Mouse (Mus musculus) Patski (cell line): ENCODE measurements at regions not wholly inside any gene's neighbourhood (a gene's known extent, or its start where the extent isn't known, plus 50 kb on each side); places are given as distances from the start of the nearest gene placed in this dataset.

Source experiments
- ATAC-seq: fragments of 100-300 bp; one replicate; pipeline ENCODE4 v1.8.0; 2021
- CTCF ChIA-PET: fragments of 350-600 bp; sonication (Branson Sonifier 250); formaldehyde crosslinking; loops from one replicate; lab custom pipeline; 2022; ENCODE audit warnings: inconsistent platforms; lab: Charles Lee
- POLR2A ChIA-PET: fragments of 350-600 bp; sonication (Branson Sonifier 250); formaldehyde crosslinking; loops from one replicate; lab custom pipeline; 2022; ENCODE audit warnings: antibody characterized with exemption, inconsistent platforms; lab: Charles Lee
- DNase-seq: peaks from one replicate; pipeline ENCODE4 v3.0.0-alpha.2; 2011; ENCODE audit warnings: low read depth, low spot score
- H3K27me3 ChIP-seq: fragments of 371-371 bp; one replicate; pipeline ENCODE4 v1.5.1; 2021
- CTCF ChIP-seq: fragments of 100-300 bp; IDR thresholded peaks from one replicate; pipeline ENCODE4 v1.5.1; 2021
- in situ Hi-C: fragments of 300-500 bp; cut with MboI; formaldehyde crosslinking; loops from 3 replicates; pipeline ENCODE4 v1.11.1; 2018; ENCODE audit warnings: low pct_unique_long_range_greater_than_20kb, mixed read lengths

- TF ChIP-seq CTCF = no peak
- no peaks in the 10 kb centered on the region for H3K27me3 ChIP-seq
- ChIA-PET CTCF (no interaction called here), POLR2A (no interaction called here)
- ATAC-seq (no peak), DNase-seq (no peak)
- in situ Hi-C loops = no loop called here
Measured at GRCm38 (mm10) chr6:147686927-147687326, 211.3 kb downstream of the Ccdc91 start.

GRCm38 (mm10) chr6:147698255-147698654 lies 222.6 kb downstream of the Ccdc91 start:
- no peak for ATAC-seq
- no peak for TF ChIP-seq CTCF
- H3K27me3 ChIP-seq = no peaks in the 10 kb centered on the region
- in situ Hi-C loops = no loop called here
- no peak for DNase-seq
- ChIA-PET CTCF (no interaction called here), POLR2A (no interaction called here)

DNA sequence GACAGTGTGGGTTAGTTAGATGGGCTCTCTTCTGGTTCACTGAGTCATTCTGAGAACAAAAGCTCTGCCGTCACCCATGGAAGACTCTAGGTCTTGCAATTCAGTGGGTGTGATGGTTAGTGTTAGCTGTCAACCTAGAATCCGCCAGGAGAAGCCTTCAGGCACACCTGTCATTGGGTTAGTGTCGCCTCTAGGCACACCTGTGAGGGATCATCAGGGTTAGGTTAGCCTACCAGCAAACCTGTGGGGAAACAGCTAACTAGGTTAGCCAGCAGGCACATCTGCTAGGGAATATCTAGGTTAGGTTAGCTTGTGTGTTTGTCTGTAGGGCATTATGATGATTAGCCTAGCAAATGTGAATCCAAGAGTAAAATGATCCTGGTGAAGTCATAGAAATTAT lies 223.8 kb downstream of the Ccdc91 start:
- DNase-seq (no peak), ATAC-seq (no peak)
- CTCF ChIA-PET = no interaction called here
- no peak for TF ChIP-seq CTCF
- in situ Hi-C loops = no loop called here
- no peaks in the 10 kb centered on the region for H3K27me3 ChIP-seq
- POLR2A ChIA-PET = no interaction called here

GRCm38 (mm10) chr6:147700629-147701028 lies 225.0 kb downstream of the Ccdc91 start:
- TF ChIP-seq CTCF = no peak
- H3K27me3 ChIP-seq = no peaks in the 10 kb centered on the region
- ChIA-PET POLR2A (no interaction called here), CTCF (no interaction called here)
- in situ Hi-C loops = no loop called here
- no peak for DNase-seq
- no peak for ATAC-seq

DNA sequence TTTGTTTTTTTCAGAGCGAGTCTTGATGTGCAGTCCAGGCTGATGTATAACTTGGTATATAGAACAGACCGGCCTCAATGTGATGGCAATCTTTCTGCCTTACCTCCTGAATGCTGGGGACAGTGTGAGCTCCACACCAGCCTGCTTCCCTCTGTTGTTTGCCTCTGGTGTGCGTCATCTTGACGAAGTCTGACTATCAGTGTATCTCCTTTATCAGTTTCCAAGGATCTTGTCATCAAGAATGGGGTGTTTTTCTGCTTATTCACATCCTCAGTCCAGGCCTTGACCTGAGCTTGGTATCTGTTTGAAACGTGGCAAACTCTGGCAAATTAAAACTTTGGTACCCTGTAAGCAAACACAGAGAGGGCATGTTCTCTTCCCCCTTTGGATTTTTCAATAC lies 226.3 kb downstream of the Ccdc91 start:
- DNase-seq (no peak), ATAC-seq (no peak)
- ChIA-PET CTCF (no interaction called here), POLR2A (no interaction called here)
- in situ Hi-C loops = no loop called here
- TF ChIP-seq CTCF = no peak
- H3K27me3 ChIP-seq = no peaks in the 10 kb centered on the region

GRCm38 (mm10) chr6:147704297-147704696 lies 228.7 kb downstream of the Ccdc91 start:
- ATAC-seq (no peak), DNase-seq (no peak)
- CTCF ChIA-PET = no interaction called here
- H3K27me3 ChIP-seq = no peaks in the 10 kb centered on the region
- POLR2A ChIA-PET = no interaction called here
- in situ Hi-C loops = no loop called here
- TF ChIP-seq CTCF = no peak

DNA sequence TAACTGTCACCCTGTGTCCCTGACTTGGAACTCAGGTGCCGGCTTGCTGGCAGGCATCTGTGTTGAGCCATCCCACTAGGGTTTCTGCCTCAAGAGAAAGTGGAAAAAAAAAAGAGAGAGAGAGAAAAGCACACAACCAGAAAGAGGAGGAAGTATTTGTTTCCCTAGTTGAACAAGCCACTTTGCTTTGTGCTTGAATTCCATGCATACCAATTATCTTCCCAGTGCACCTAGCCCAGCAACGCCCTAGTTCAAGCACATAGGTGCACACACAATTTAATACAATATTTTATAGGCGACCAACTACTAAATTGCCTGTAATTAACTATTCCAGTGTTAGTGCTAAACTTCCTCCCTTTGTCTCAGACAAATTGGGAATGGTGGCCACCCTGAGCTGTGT lies 230.3 kb downstream of the Ccdc91 start:
- H3K27me3 ChIP-seq = no peaks in the 10 kb centered on the region
- ATAC-seq = no peak
- CTCF ChIA-PET = no interaction called here
- no peak for TF ChIP-seq CTCF
- POLR2A ChIA-PET = no interaction called here
- no peak for DNase-seq
- in situ Hi-C loops = no loop called here

- DNase-seq = no peak
- ChIA-PET POLR2A (no interaction called here), CTCF (no interaction called here)
- in situ Hi-C loops = no loop called here
- no peak for ATAC-seq
- TF ChIP-seq CTCF = no peak
- H3K27me3 ChIP-seq = no peaks in the 10 kb centered on the region
Measured at GRCm38 (mm10) chr6:147706741-147707140, 231.1 kb downstream of the Ccdc91 start.

DNA sequence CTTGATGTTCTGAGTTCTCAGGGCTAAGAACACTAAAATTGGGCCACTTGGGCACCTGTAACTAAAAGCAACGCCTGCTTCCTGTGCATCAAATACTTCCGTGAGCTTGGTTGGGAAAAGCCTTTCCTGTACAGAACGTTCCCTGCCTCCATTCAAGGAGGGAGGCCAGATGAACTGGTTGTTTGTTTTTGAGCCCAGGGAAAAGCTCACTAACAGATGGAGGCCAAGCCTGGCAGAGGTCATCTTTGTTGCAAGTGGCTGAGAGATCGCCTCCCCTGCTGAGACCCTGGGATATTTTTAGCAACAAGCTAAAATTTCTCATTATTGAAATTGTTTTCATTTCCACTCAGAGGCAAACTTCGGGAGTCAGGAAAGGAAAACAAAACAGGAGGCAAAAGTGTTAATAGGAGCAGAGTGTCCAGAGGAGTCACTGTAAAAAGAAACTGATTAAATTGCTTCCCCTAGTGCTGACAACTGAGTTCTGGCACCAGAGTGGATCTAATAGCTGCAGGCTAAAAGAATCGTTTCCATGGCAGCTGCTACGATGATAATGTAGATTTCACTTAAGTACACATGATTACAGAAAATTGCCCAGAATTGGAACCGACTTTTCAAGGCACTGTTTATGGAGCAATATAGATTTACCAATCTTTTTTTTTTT lies 242.6 kb downstream of the Ccdc91 start:
- no peak for TF ChIP-seq CTCF
- ATAC-seq = no peak
- ChIA-PET POLR2A (interaction anchor here (0.6 kb wide), 1 partner anchor 888 kb away, joined by 3 read pairs; no protein-coding TSS in a partner anchor), CTCF (interaction anchor here (1.0 to 1.6 kb wide), 3 partner anchors 10 to 262 kb away, joined by 3 to 10 read pairs (median 3); no protein-coding TSS in a partner anchor)
- no peak for DNase-seq
- in situ Hi-C loops = no loop called here
- no peaks in the 10 kb centered on the region for H3K27me3 ChIP-seq

- no peak for DNase-seq
- in situ Hi-C loops = no loop called here
- TF ChIP-seq CTCF = no peak
- H3K27me3 ChIP-seq = no peaks in the 10 kb centered on the region
- ChIA-PET CTCF (interaction anchor here (1.0 to 1.6 kb wide), 3 partner anchors 9 to 262 kb away, joined by 3 to 10 read pairs (median 3); no protein-coding TSS in a partner anchor), POLR2A (interaction anchor here (0.6 kb wide), 1 partner anchor 887 kb away, joined by 3 read pairs; no protein-coding TSS in a partner anchor)
- ATAC-seq = no peak
Measured at GRCm38 (mm10) chr6:147718713-147719490, 243.3 kb downstream of the Ccdc91 start.

DNA sequence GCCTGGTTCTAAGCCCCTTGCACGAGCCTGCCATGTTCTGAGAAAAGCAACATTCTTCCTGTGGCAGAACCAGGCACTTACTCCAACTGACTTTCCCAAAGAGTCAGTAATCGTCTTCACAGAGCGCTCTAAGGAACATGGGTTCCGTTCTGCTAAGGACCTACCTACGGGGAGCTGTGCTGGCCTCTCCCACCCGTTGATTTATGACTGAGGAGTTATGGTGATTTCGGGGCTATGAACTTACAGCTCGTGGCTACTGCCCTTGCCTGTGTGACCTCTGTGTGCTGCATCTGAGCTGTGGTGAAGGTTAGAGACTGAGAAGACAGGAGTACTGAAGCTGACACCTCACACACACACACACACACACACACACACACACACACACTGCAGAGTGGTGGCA lies 243.9 kb downstream of the Ccdc91 start:
- CTCF ChIA-PET = interaction anchor here (1.5 kb wide), 1 partner anchor 40 kb away, joined by 3 read pairs; no protein-coding TSS in a partner anchor
- no peak for DNase-seq
- no peak for TF ChIP-seq CTCF
- in situ Hi-C loops = no loop called here
- POLR2A ChIA-PET = no interaction called here
- no peaks in the 10 kb centered on the region for H3K27me3 ChIP-seq
- ATAC-seq = no peak
